Mouse (Mus musculus) MEL (cell line): Measurements from ENCODE around the gene Gm36176. TPM values are rescaled to one million over a fixed set of nuclear protein-coding genes. Genes with fewer than 3 reads are reported as not detected.

Experiments used
- polyA plus RNA-seq, 2 experiments: library from polyadenylated mRNA; stranded (reverse) in 1 of 2; unstranded in 1 of 2; fragments of >175 nt in 1 of 2; fragments of >200 nt in 1 of 2; gene quantifications; 2 replicates each; pipeline versions ENCODE4 v1.2.1 to v1.2.4; 2012; ENCODE audit warnings: low replicate concordance in 2 of 2, low read depth in 1 of 2; ENCODE audit not compliant: insufficient read length in 2 of 2, insufficient read depth in 1 of 2, missing spikeins in 1 of 2
- total RNA-seq: library from RNA; depleted of rRNA; stranded (reverse); fragments of 300-350 nt; gene quantifications from 2 replicates; pipeline ENCODE4 v1.2.3, GENCODE M21; 2012; rRNA removed

Gene Gm36176
- total and polyA plus RNA-seq, 3 experiments: not detected

Other genes starting within 250 kb of the Gm36176 start
Only the 30 nearest of the 33 such genes appear.
- gene Tspear, start 160.2 kb upstream of the Gm36176 start, total RNA-seq: 1.2 and 1.8 TPM in 2 replicates
- gene Tspear, start 160.2 kb upstream of the Gm36176 start, polyA plus RNA-seq: 1 to 10 TPM in 1 of 2 experiments, not detected in 1; 3.8 TPM
- gene Gm19402, start 156.0 kb upstream of the Gm36176 start, total RNA-seq: not detected in 2 replicates
- not detected for gene Gm19402, start 156.0 kb upstream of the Gm36176 start, polyA plus RNA-seq
- gene Gm9508, start 149.6 kb upstream of the Gm36176 start, total RNA-seq: not detected in 2 replicates
- not detected for gene Gm9508, start 149.6 kb upstream of the Gm36176 start, polyA plus RNA-seq
- not detected in 2 replicates for gene Gm10272, start 140.2 kb upstream of the Gm36176 start, total RNA-seq
- gene Gm10272, start 140.2 kb upstream of the Gm36176 start, polyA plus RNA-seq: not detected
- gene Gm10024, start 135.3 kb upstream of the Gm36176 start, total RNA-seq: not detected in 2 replicates
- not detected for gene Gm10024, start 135.3 kb upstream of the Gm36176 start, polyA plus RNA-seq
- not detected in 2 replicates for gene Gm10142, start 131.0 kb upstream of the Gm36176 start, total RNA-seq
- gene Gm10142, start 131.0 kb upstream of the Gm36176 start, polyA plus RNA-seq: not detected
- not detected in 2 replicates for gene Krtap12-1, start 126.2 kb upstream of the Gm36176 start, total RNA-seq
- gene Krtap12-1, start 126.2 kb upstream of the Gm36176 start, polyA plus RNA-seq: not detected
- not detected in 2 replicates for gene Gm10100, start 120.3 kb upstream of the Gm36176 start, total RNA-seq
- not detected for gene Gm10100, start 120.3 kb upstream of the Gm36176 start, polyA plus RNA-seq
- gene Gm18596, start 104.2 kb upstream of the Gm36176 start, total RNA-seq: not detected in 2 replicates
- gene Gm18596, start 104.2 kb upstream of the Gm36176 start, polyA plus RNA-seq: not detected
- not detected in 2 replicates for gene Gm9736, start 95.4 kb upstream of the Gm36176 start, total RNA-seq
- gene Gm9736, start 95.4 kb upstream of the Gm36176 start, polyA plus RNA-seq: not detected
- gene Gm3233, start 87.1 kb upstream of the Gm36176 start, total RNA-seq: not detected in 2 replicates
- gene Gm3233, start 87.1 kb upstream of the Gm36176 start, polyA plus RNA-seq: not detected
- gene Gm3238, start 75.5 kb upstream of the Gm36176 start, total RNA-seq: not detected in 2 replicates
- not detected for gene Gm3238, start 75.5 kb upstream of the Gm36176 start, polyA plus RNA-seq
- not detected in 2 replicates for gene Gm7138, start 69.9 kb upstream of the Gm36176 start, total RNA-seq
- gene Gm7138, start 69.9 kb upstream of the Gm36176 start, polyA plus RNA-seq: not detected
- not detected in 2 replicates for gene Gm3250, start 64.3 kb upstream of the Gm36176 start, total RNA-seq
- not detected for gene Gm3250, start 64.3 kb upstream of the Gm36176 start, polyA plus RNA-seq
- gene Gm7137, start 58.6 kb upstream of the Gm36176 start, total RNA-seq: not detected in 2 replicates
- not detected for gene Gm7137, start 58.6 kb upstream of the Gm36176 start, polyA plus RNA-seq
- gene Gm9639, start 51.7 kb upstream of the Gm36176 start, total RNA-seq: not detected in 2 replicates
- gene Gm9639, start 51.7 kb upstream of the Gm36176 start, polyA plus RNA-seq: not detected
- not detected in 2 replicates for gene Gm19668, start 47.7 kb upstream of the Gm36176 start, total RNA-seq
- gene Gm19668, start 47.7 kb upstream of the Gm36176 start, polyA plus RNA-seq: not detected
- not detected in 2 replicates for gene Gm9507, start 35.0 kb upstream of the Gm36176 start, total RNA-seq
- not detected for gene Gm9507, start 35.0 kb upstream of the Gm36176 start, polyA plus RNA-seq
- gene Gm2696, start 32.1 kb upstream of the Gm36176 start, total RNA-seq: not detected in 2 replicates
- gene Gm2696, start 32.1 kb upstream of the Gm36176 start, polyA plus RNA-seq: not detected
- gene Krtap10-4, start 19.7 kb upstream of the Gm36176 start, total RNA-seq: not detected in 2 replicates
- gene Krtap10-4, start 19.7 kb upstream of the Gm36176 start, polyA plus RNA-seq: not detected
- not detected in 2 replicates for gene Krtap10-10, start 10.9 kb upstream of the Gm36176 start, total RNA-seq
- gene Krtap10-10, start 10.9 kb upstream of the Gm36176 start, polyA plus RNA-seq: not detected
- not detected in 2 replicates for gene Gm10318, start 6.1 kb downstream of the Gm36176 start, total RNA-seq
- not detected for gene Gm10318, start 6.1 kb downstream of the Gm36176 start, polyA plus RNA-seq
- gene Gm3285, start 15.2 kb downstream of the Gm36176 start, total RNA-seq: not detected in 2 replicates
- gene Gm3285, start 15.2 kb downstream of the Gm36176 start, polyA plus RNA-seq: not detected
- 0.10 and 0.15 TPM in 2 replicates for gene Lrrc3, start 55.7 kb downstream of the Gm36176 start, total RNA-seq
- gene Lrrc3, start 55.7 kb downstream of the Gm36176 start, polyA plus RNA-seq: under 1 TPM in 1 of 2 experiments, not detected in 1; 0.74 TPM
- 5.7 and 7.8 TPM in 2 replicates for gene Trpm2, start 123.8 kb downstream of the Gm36176 start, total RNA-seq
- gene Trpm2, start 123.8 kb downstream of the Gm36176 start, polyA plus RNA-seq: 10 to 100 TPM in 1 of 2 experiments, not detected in 1; 18.5 TPM
- 9.3 and 10.7 TPM in 2 replicates for gene 1810043G02Rik, start 131.7 kb downstream of the Gm36176 start, total RNA-seq
- gene 1810043G02Rik, start 131.7 kb downstream of the Gm36176 start, polyA plus RNA-seq: 10 to 100 TPM in 1 of 2 experiments, not detected in 1; 15.6 TPM
- gene Pfkl, start 163.3 kb downstream of the Gm36176 start, total RNA-seq: 84.8 and 165 TPM in 2 replicates
- 100 to 1,000 TPM in 1 of 2 experiments, not detected in 1; 267 TPM for gene Pfkl, start 163.3 kb downstream of the Gm36176 start, polyA plus RNA-seq
- not detected in 2 replicates for gene Dnmt3l, start 195.1 kb downstream of the Gm36176 start, total RNA-seq
- gene Dnmt3l, start 195.1 kb downstream of the Gm36176 start, polyA plus RNA-seq: not detected
- gene Aire, start 196.8 kb downstream of the Gm36176 start, total RNA-seq: not detected in 2 replicates
- under 1 TPM in 1 of 2 experiments, not detected in 1; 0.17 TPM for gene Aire, start 196.8 kb downstream of the Gm36176 start, polyA plus RNA-seq
- not detected in 2 replicates for gene Icosl, start 222.5 kb downstream of the Gm36176 start, total RNA-seq
- not detected for gene Icosl, start 222.5 kb downstream of the Gm36176 start, polyA plus RNA-seq